Mouse (Mus musculus) heart, embryonic 15.5 days (tissue): Measurements from ENCODE around the gene Tenm2. TPM values are rescaled to one million over a fixed set of nuclear protein-coding genes. Genes with fewer than 3 reads are reported as not detected.
A peak's percentile ranks its signal among the peaks of the same experiment; 100 is the strongest.

Experiments
- ATAC-seq: fragments of 200-750 bp; cut with Nextera tagmentation; replicated peaks from 2 replicates; pipeline ENCODE4 v1.8.0; 2017; ENCODE audit warnings: low read depth, moderate TSS enrichment; ENCODE audit not compliant: insufficient number of reproducible peaks, insufficient read depth, low FRiP score
- H3K27ac ChIP-seq: fragments of 300-500 bp; sonication (generic); 2 replicates; pipeline ENCODE4 v1.5.1; 2015; ENCODE audit warnings: mild to moderate bottlenecking, inconsistent platforms
- H3K27me3 ChIP-seq: fragments of 300-500 bp; sonication (generic); 2 replicates; pipeline ENCODE4 v1.6.1; 2015; ENCODE audit warnings: inconsistent platforms
- H3K36me3 ChIP-seq: fragments of 300-500 bp; sonication (generic); 2 replicates; pipeline ENCODE4 v1.6.1; 2015; ENCODE audit warnings: mild to moderate bottlenecking, inconsistent platforms
- H3K4me1 ChIP-seq: fragments of 300-500 bp; sonication (generic); replicated peaks from 2 replicates; pipeline ENCODE4 v1.6.1; 2015; ENCODE audit warnings: inconsistent platforms
- H3K4me2 ChIP-seq: fragments of 300-500 bp; sonication (generic); 2 replicates; pipeline ENCODE4 v1.6.1; 2015; ENCODE audit warnings: inconsistent platforms, mild to moderate bottlenecking, moderate library complexity
- H3K4me3 ChIP-seq: fragments of 300-500 bp; sonication (generic); 2 replicates; pipeline ENCODE4 v1.5.1; 2015; ENCODE audit warnings: mild to moderate bottlenecking, inconsistent platforms
- H3K9ac ChIP-seq: fragments of 300-500 bp; sonication (generic); 2 replicates; pipeline ENCODE4 v1.6.1; 2015; ENCODE audit warnings: mild to moderate bottlenecking, inconsistent platforms
- H3K9me3 ChIP-seq: fragments of 300-500 bp; sonication (generic); replicated peaks from 2 replicates; pipeline ENCODE4 v1.6.1; 2016; ENCODE audit warnings: inconsistent platforms
- WGBS: fragments of 180-500 bp; shearing (Covaris S2); methylation state at CpG from one replicate; pipeline ENCODE4 v1.1.7; 2015; ENCODE audit warnings: mixed read lengths; 5-methylcytosine and 5-hydroxymethylcytosine counted together
- polyA plus RNA-seq: library from polyadenylated mRNA; unstranded; fragments of >200 nt; fragmentation: Nextera tagmentation; extraction: Ambion mirVana; gene quantifications from 2 replicates; pipeline ENCODE4 v1.2.1, GENCODE M21; 2015

Tenm2 gene
- polyA plus RNA-seq, 1 experiment from 2014 or later: 0.49 TPM

DNA sequence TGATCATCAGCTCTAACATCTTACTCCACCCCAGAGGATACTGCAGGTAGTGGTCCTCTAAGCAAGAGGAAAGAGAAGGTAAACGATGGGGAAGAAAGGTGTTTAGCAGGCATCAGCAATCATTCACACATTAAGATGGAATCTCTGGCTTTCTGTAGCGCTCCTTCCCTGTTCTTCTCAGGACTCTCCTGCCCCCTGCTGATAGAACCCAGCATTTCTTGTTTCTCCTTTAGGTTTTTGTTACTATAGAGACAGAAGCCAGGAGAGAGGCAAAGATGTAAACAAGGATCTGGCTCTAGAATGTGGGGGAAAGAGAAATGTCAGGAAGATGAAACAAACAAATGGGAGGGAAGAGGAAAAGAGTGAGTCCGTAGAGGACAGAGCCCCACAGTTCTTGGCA lies 49.6 kb downstream of the Tenm2 start:
- Histone ChIP-seq H3K9ac (no peak overlapping the region), H3K27me3 (no peaks in the 10 kb centered on the region), H3K36me3 (no peaks in the 10 kb centered on the region), H3K27ac (no peak overlapping the region), H3K4me3 (no peak overlapping the region), H3K4me2 (no peak overlapping the region), H3K4me1 (no peaks in the 10 kb centered on the region), H3K9me3 (no peaks in the 10 kb centered on the region)
- no peak for ATAC-seq
- 7% methylated on average over 3 of the region's 3 CpGs for WGBS

DNA sequence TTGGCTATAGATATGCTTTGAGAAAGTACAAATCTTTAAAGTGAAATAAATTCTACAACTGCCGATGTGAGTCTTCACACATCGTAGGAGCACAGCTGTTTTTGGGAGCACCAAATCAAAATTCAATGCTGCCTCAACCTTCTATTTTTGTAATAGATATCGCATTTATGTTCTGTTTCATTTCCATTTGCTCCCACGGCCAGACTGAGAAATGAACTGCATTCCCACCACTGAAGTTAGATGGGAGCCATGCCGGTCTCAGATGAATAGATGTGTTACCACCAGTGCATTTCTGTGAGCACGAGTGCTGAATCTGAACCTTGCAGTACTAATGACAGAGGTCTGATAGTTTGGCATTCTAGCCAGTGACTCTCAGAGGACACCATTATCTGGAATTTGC lies 58.3 kb downstream of the Tenm2 start:
- no peak overlapping the region for H3K9ac ChIP-seq
- no peaks in the 10 kb centered on the region for H3K9me3 ChIP-seq
- H3K4me2 ChIP-seq: no peak overlapping the region
- H3K36me3 ChIP-seq: no peaks in the 10 kb centered on the region
- H3K4me1 ChIP-seq: no peaks in the 10 kb centered on the region
- 79% methylated on average over 6 of the region's 6 CpGs for whole genome bisulfite sequencing
- no peak for ATAC-seq
- no peaks in the 10 kb centered on the region for H3K27me3 ChIP-seq
- no peak overlapping the region for H3K4me3 ChIP-seq
- H3K27ac ChIP-seq: no peak overlapping the region

GRCm38 (mm10) chr11:37153933-37154880 lies 81.6 kb downstream of the Tenm2 start:
- Histone ChIP-seq H3K4me1 (no peaks in the 10 kb centered on the region), H3K9ac (no peak overlapping the region), H3K4me3 (no peak overlapping the region), H3K36me3 (no peaks in the 10 kb centered on the region), H3K27me3 (no peaks in the 10 kb centered on the region), H3K27ac (no peak overlapping the region), H3K4me2 (no peak overlapping the region), H3K9me3 (no peaks in the 10 kb centered on the region)
- WGBS: 56% methylated on average over 13 of the region's 13 CpGs
- ATAC-seq: no peak

- H3K4me2 ChIP-seq: no peak overlapping the region
- 70% methylated on average over 5 of the region's 5 CpGs for WGBS
- ATAC-seq: no peak
Measured at GRCm38 (mm10) chr11:37153382-37153781, 82.4 kb downstream of the Tenm2 start.

GRCm38 (mm10) chr11:37150011-37150410 lies 85.8 kb downstream of the Tenm2 start:
- no peak overlapping the region for H3K4me3 ChIP-seq
- H3K4me1 ChIP-seq: no peaks in the 10 kb centered on the region
- H3K4me2 ChIP-seq: no peak overlapping the region
- H3K36me3 ChIP-seq: no peaks in the 10 kb centered on the region
- no peaks in the 10 kb centered on the region for H3K9me3 ChIP-seq
- ATAC-seq: no peak
- H3K27ac ChIP-seq: no peak overlapping the region
- WGBS: 61% methylated on average over 1 of the region's 1 CpGs
- no peaks in the 10 kb centered on the region for H3K27me3 ChIP-seq
- no peak overlapping the region for H3K9ac ChIP-seq

More at GRCm38 (mm10) chr11:37153382-37153781, 82.4 kb downstream of the Tenm2 start:
- no peak overlapping the region for H3K9ac ChIP-seq
- H3K27ac ChIP-seq: no peak overlapping the region
- H3K4me1 ChIP-seq: no peaks in the 10 kb centered on the region
- H3K4me3 ChIP-seq: no peak overlapping the region
- H3K9me3 ChIP-seq: no peaks in the 10 kb centered on the region
- no peaks in the 10 kb centered on the region for H3K36me3 ChIP-seq
- H3K27me3 ChIP-seq: no peaks in the 10 kb centered on the region

GRCm38 (mm10) chr11:37143996-37144395 lies 91.8 kb downstream of the Tenm2 start:
- H3K4me1 ChIP-seq: peaks cover 13% of the 10 kb centered on the region
- no peaks in the 10 kb centered on the region for H3K36me3 ChIP-seq
- WGBS: 15% methylated on average over 6 of the region's 6 CpGs
- peak overlapping the region; percentile 48 for H3K27ac ChIP-seq
- H3K9ac ChIP-seq: no peak overlapping the region
- H3K9me3 ChIP-seq: no peaks in the 10 kb centered on the region
- H3K4me2 ChIP-seq: peak overlapping the region; percentile 16
- no peaks in the 10 kb centered on the region for H3K27me3 ChIP-seq
- peak; percentile 87 for ATAC-seq
- H3K4me3 ChIP-seq: no peak overlapping the region

DNA sequence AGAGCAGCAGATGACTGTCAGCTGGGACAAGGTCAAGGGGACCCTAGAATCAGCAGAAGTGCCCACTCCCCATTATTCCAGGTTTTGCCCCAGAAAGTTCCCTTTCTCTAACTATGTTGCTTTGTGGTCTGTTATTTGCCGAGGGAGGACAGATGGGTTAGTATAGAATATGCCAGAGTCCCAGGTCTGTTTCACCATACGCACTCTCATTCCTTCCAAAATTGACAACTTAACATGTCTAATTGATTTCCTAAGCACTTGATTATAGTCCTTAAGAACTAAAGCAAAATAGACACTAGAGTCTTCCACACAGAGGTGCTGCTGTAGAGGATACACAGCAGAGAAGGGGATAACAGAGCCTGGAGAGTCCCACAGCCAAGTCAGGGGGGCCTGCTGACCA lies 92.3 kb downstream of the Tenm2 start:
- ATAC-seq: 0 out of 2 replicates have a peak, but pooled peaks have one; percentile 47
- Histone ChIP-seq H3K4me2 (peak overlapping the region; percentile 16), H3K9me3 (no peaks in the 10 kb centered on the region), H3K27ac (peak overlapping the region; percentile 48), H3K9ac (no peak overlapping the region), H3K4me3 (no peak overlapping the region), H3K4me1 (peaks cover 13% of the 10 kb centered on the region), H3K27me3 (no peaks in the 10 kb centered on the region), H3K36me3 (no peaks in the 10 kb centered on the region)
- 66% methylated on average over 2 of the region's 2 CpGs for WGBS

GRCm38 (mm10) chr11:37128893-37129292 lies 106.9 kb downstream of the Tenm2 start:
- Histone ChIP-seq H3K4me3 (no peak overlapping the region), H3K9me3 (no peaks in the 10 kb centered on the region), H3K27ac (no peak overlapping the region), H3K27me3 (no peaks in the 10 kb centered on the region), H3K9ac (no peak overlapping the region), H3K36me3 (no peaks in the 10 kb centered on the region), H3K4me1 (no peaks in the 10 kb centered on the region), H3K4me2 (no peak overlapping the region)
- 87% methylated on average over 2 of the region's 2 CpGs for whole genome bisulfite sequencing
- ATAC-seq: no peak

DNA sequence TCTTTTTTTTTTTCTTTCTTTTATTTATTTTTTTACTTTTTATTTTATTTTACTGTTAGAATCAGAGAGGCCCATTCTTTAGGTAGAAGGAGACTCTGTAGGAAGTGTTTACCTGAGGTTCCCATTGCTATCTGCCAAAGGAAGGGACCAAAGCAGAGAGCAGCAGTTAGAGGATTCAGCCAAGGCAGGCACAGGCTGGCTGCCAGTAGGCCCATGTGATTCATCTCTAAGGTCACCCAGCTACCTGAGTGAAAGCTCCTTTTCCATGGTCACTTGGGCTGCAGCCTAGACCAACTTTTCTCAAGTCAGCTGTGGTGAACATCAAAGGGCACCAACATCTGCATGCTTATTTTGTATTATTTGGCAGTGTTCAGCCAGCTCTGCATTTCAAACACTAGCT lies 117.7 kb downstream of the Tenm2 start:
- H3K9me3 ChIP-seq: no peaks in the 10 kb centered on the region
- ATAC-seq: no peak
- H3K4me3 ChIP-seq: no peak overlapping the region
- no peaks in the 10 kb centered on the region for H3K27me3 ChIP-seq
- H3K9ac ChIP-seq: no peak overlapping the region
- no peaks in the 10 kb centered on the region for H3K36me3 ChIP-seq
- no peak overlapping the region for H3K27ac ChIP-seq
- no peak overlapping the region for H3K4me2 ChIP-seq
- peaks cover 3% of the 10 kb centered on the region; the same call in 1 of the 2 replicates for H3K4me1 ChIP-seq

DNA sequence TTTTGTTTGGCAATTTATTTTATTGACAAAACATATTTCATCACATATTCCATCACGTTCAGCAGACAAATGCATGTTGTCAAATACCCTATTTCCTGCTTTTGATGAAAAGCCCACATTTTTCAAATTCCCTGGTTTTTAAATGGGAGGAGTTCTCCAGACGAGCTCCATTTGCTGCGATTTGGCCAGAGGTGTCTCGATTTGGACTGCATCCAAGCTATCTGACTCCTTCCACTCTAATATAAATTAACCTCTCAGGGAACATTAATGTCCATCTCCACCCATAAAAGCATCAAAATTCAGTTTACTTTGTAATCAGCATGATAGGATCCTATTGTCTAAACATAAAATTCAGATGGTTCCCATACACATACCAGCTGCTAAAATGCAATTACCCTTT lies 120.6 kb downstream of the Tenm2 start:
- no peak for ATAC-seq
- Histone ChIP-seq H3K4me1 (peaks cover 3% of the 10 kb centered on the region; the same call in 1 of the 2 replicates), H3K9me3 (no peaks in the 10 kb centered on the region), H3K4me3 (no peak overlapping the region), H3K36me3 (no peaks in the 10 kb centered on the region), H3K27ac (no peak overlapping the region), H3K4me2 (no peak overlapping the region), H3K27me3 (no peaks in the 10 kb centered on the region), H3K9ac (no peak overlapping the region)
- WGBS: 47% methylated on average over 4 of the region's 4 CpGs

GRCm38 (mm10) chr11:37107069-37107468 lies 128.7 kb downstream of the Tenm2 start:
- Histone ChIP-seq H3K4me2 (no peak overlapping the region), H3K27ac (no peak overlapping the region), H3K36me3 (no peaks in the 10 kb centered on the region), H3K9me3 (no peaks in the 10 kb centered on the region), H3K27me3 (no peaks in the 10 kb centered on the region), H3K4me3 (no peak overlapping the region), H3K4me1 (no peaks in the 10 kb centered on the region), H3K9ac (no peak overlapping the region)
- no peak for ATAC-seq
- 70% methylated on average over 2 of the region's 2 CpGs for WGBS

DNA sequence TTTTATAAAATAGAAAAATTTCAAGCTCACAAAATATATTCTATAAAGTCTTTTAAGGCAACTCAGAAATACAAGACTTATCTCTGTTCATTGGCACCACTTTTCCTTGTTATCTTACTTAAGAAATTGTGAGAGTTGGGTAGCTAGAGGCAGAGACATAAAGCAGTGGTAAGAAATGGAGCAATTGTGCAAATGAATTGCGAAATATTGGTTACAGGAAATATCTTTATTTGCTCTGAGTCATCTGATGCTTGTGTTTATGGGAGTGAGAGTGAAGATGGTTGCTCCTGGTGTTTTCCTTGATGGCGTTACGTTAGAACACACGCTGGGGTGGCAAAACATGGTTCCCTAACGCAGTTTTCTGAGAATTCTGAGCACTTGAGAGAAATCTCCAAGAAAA lies 156.4 kb downstream of the Tenm2 start:
- H3K4me2 ChIP-seq: no peak overlapping the region
- no peak overlapping the region for H3K9ac ChIP-seq
- no peak overlapping the region for H3K4me3 ChIP-seq
- no peaks in the 10 kb centered on the region for H3K9me3 ChIP-seq
- H3K4me1 ChIP-seq: no peaks in the 10 kb centered on the region
- ATAC-seq: no peak
- no peak overlapping the region for H3K27ac ChIP-seq
- H3K27me3 ChIP-seq: no peaks in the 10 kb centered on the region
- WGBS: 83% methylated on average over 5 of the region's 5 CpGs
- no peaks in the 10 kb centered on the region for H3K36me3 ChIP-seq
